Mouse (Mus musculus) E14TG2a.4 (cell line): ENCODE measurements around the gene Wdfy3.
"Not testable (repeated sequence)": the region's sequence is repeated elsewhere in the genome, so short reads cannot be mapped to it uniquely, and the experiment has no call there.

Experiments
- H3K27me3 ChIP-seq: 2 replicates; pipeline ENCODE4 v1.6.1; 2014; ENCODE audit warnings: low read length, control low read depth; ENCODE audit not compliant: insufficient read depth
- H3K36me3 ChIP-seq: 2 replicates; pipeline ENCODE4 v1.6.1; 2014; ENCODE audit warnings: low read length, control low read depth; ENCODE audit not compliant: insufficient read depth
- H3K4me1 ChIP-seq: replicated peaks from 2 replicates; pipeline ENCODE4 v1.6.1; 2014; ENCODE audit warnings: low read depth, low read length, control low read depth
- H3K4me3 ChIP-seq: replicated peaks from 2 replicates; pipeline ENCODE4 v1.5.1; 2014; ENCODE audit warnings: mild to moderate bottlenecking, low read length
- H3K9me3 ChIP-seq: 2 replicates; pipeline ENCODE4 v1.6.1; 2014; ENCODE audit warnings: low read length, control low read depth
- CTCF ChIP-seq: conservative IDR thresholded peaks from 2 replicates; pipeline ENCODE4 v1.5.1; 2014; ENCODE audit warnings: low read length
- NANOG ChIP-seq: IDR thresholded peaks from 2 replicates; pipeline ENCODE4 v1.6.1; 2014; ENCODE audit warnings: borderline replicate concordance, low read length, mixed read lengths
- POU5F1 ChIP-seq: IDR thresholded peaks from 2 replicates; pipeline ENCODE4 v1.6.1; 2014; ENCODE audit warnings: low read length, borderline replicate concordance

The Wdfy3 gene

DNA sequence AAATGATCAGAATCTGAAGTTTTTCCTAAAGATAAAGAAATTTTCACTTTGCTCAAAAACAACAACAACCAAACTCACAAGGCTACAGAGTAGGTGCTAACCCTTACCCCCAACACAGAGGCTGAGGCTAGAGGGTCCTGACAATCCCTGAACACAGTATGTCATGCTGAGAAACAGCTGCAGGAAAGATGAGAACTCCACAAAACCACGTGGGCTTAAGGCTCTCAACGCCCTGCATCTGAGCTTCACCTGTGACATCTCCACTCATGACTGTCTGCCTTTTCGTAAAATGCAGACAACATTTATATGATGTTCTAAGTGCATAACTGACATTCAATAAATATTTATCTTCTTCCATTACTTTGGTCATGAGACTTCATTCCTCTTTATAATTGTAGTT, 83.0 kb downstream of the Wdfy3 start:
- no peak for TF ChIP-seq CTCF
- TF ChIP-seq POU5F1, result no peak
- no peak for TF ChIP-seq NANOG
- Histone ChIP-seq H3K36me3 (no peaks in the 10 kb centered on the region), H3K4me3 (no peak overlapping the region), H3K4me1 (peaks cover 3% of the 10 kb centered on the region), H3K9me3 (no peaks in the 10 kb centered on the region), H3K27me3 (no peaks in the 10 kb centered on the region)

DNA sequence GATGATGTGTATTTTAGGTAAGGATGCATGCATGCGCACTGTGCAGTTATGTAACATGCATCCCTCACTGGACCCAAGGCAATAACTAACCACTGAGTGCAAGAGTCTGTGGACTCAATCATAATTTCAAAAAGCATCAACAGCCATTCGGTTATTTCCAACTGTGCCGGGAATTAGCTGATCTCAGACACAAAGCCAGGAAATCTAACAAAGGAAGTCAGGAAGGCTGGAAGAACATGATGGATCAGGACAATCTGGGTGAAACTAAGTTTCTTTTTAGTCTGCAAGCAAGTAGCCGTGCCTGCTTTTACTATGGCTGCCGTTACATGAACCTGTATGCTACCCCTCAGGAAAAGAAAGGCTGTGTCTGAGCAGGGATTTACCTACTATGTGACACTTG, 87.5 kb downstream of the Wdfy3 start:
- Histone ChIP-seq H3K4me3 (no peak overlapping the region), H3K4me1 (peaks cover 12% of the 10 kb centered on the region; the same call in 1 of the 2 replicates), H3K36me3 (peaks cover 7% of the 10 kb centered on the region; the same call in 1 of the 2 replicates), H3K9me3 (no peaks in the 10 kb centered on the region), H3K27me3 (no peaks in the 10 kb centered on the region)
- no peak for TF ChIP-seq CTCF
- no peak for TF ChIP-seq POU5F1
- no peak for TF ChIP-seq NANOG

GRCm38 (mm10) chr5:101979594-101979993, 90.1 kb downstream of the Wdfy3 start:
- H3K36me3 ChIP-seq, result peaks cover 7% of the 10 kb centered on the region; the same call in 1 of the 2 replicates
- H3K9me3 ChIP-seq, result no peaks in the 10 kb centered on the region
- H3K4me1 ChIP-seq, result peaks cover 18% of the 10 kb centered on the region
- H3K27me3 ChIP-seq, result no peaks in the 10 kb centered on the region
- no peak overlapping the region for H3K4me3 ChIP-seq
- TF ChIP-seq NANOG (no peak), CTCF (no peak), POU5F1 (no peak)

DNA sequence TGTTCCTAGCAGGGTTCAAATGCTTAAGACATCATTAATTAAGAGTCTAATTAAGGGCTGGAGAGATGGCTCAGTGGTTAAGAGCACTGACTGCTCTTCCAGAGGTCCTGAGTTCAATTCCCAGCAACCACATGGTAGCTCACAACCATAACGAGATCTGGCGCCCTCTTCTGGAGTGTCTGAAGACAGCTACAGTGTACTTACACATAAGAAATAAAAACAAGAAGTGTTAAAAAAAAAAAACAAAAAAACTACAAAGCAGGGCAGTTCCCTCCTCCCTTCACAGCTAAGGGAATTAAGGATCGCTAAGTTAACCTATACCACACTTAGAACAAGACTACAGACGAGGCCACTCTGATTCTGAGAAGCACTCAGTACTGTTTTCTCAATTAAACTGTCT, 97.1 kb downstream of the Wdfy3 start:
- not testable (repeated sequence) for H3K4me3 ChIP-seq, H3K36me3 ChIP-seq, H3K4me1 ChIP-seq, H3K9me3 ChIP-seq, H3K27me3 ChIP-seq
- TF ChIP-seq CTCF, result peak; percentile 31

- TF ChIP-seq CTCF, result no peak
- no peak for TF ChIP-seq NANOG
- no peak for TF ChIP-seq POU5F1
- H3K4me1 ChIP-seq, result no peaks in the 10 kb centered on the region
- peaks cover 3% of the 10 kb centered on the region; the same call in 1 of the 2 replicates for H3K9me3 ChIP-seq
- H3K36me3 ChIP-seq, result no peaks in the 10 kb centered on the region
- H3K4me3 ChIP-seq, result no peak overlapping the region
- no peaks in the 10 kb centered on the region for H3K27me3 ChIP-seq
Observed at GRCm38 (mm10) chr5:101968153-101968851, 101.4 kb downstream of the Wdfy3 start.

DNA sequence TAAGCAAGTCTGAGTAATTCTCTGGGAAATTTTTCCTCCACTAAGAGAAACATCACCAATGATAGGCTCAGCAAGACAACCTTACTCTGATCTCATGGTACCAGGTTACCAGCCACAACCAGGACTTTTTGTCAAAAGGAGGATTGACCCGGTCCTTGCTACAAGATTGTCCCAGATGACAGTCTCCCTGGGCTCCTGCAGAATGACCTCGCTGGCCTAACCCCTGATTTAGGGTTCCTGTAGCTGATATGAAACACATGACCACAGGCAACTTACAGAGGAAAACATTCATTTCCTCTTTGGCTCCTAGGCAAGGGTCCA, 101.9 kb downstream of the Wdfy3 start:
- Histone ChIP-seq H3K27me3 (no peaks in the 10 kb centered on the region), H3K36me3 (no peaks in the 10 kb centered on the region), H3K4me1 (no peaks in the 10 kb centered on the region), H3K4me3 (no peak overlapping the region), H3K9me3 (peaks cover 3% of the 10 kb centered on the region; the same call in 1 of the 2 replicates)
- no peak for TF ChIP-seq NANOG
- TF ChIP-seq CTCF, result no peak
- no peak for TF ChIP-seq POU5F1

DNA sequence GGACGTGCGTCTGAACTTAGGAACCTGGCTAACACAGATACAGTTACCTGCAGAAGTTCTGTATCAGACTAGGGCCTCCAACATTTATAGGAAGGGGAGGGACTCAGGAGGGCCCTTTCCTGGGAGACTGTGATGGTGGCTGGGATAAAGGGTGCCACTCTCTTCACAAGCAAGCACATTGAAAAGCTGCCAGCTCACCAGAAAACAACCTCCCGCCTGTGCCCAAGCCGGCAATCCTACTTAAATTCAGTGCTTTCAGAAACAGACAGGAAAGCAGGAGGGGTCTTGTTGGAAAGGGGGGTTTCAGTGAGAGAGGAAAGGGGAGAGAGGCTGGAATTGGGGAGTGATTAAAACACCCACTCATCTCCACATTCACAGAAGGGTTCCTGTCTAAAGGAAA, 106.9 kb downstream of the Wdfy3 start:
- no peak for TF ChIP-seq NANOG
- no peak for TF ChIP-seq POU5F1
- TF ChIP-seq CTCF, result no peak
- peaks cover 27% of the 10 kb centered on the region for H3K36me3 ChIP-seq
- no peak overlapping the region for H3K4me3 ChIP-seq
- H3K27me3 ChIP-seq, result no peaks in the 10 kb centered on the region
- H3K9me3 ChIP-seq, result no peaks in the 10 kb centered on the region
- no peaks in the 10 kb centered on the region for H3K4me1 ChIP-seq

- Histone ChIP-seq H3K9me3 (no peaks in the 10 kb centered on the region), H3K36me3 (peaks cover 47% of the 10 kb centered on the region), H3K27me3 (no peaks in the 10 kb centered on the region), H3K4me1 (no peaks in the 10 kb centered on the region), H3K4me3 (no peak overlapping the region)
- TF ChIP-seq NANOG (no peak), CTCF (no peak), POU5F1 (no peak)
Observed at GRCm38 (mm10) chr5:101959369-101959768, 110.4 kb downstream of the Wdfy3 start.

DNA sequence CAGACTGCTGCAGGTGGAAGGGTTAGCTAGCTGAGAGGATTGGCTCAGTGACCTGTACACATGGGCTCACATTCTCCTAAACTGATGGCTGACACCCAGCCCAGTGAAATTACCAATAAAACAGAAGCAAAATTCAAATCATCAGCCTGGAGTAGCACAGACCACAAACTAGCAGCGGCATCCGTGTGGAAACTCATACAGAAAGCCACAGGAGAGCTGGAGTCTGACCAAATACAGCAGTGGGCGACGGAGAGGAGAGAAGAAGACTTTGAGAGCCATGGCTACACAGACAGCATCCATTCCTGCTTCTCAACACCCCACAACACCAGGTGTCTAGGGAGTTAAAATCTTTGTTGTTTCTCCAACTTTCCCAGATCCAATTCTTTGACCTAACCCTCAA, 110.8 kb downstream of the Wdfy3 start:
- TF ChIP-seq POU5F1 (no peak), CTCF (no peak), NANOG (no peak)
- H3K27me3 ChIP-seq, result no peaks in the 10 kb centered on the region
- no peaks in the 10 kb centered on the region for H3K9me3 ChIP-seq

More for the DNA sequence above, 110.8 kb downstream of the Wdfy3 start:
- no peaks in the 10 kb centered on the region for H3K4me1 ChIP-seq
- no peak overlapping the region for H3K4me3 ChIP-seq
- H3K36me3 ChIP-seq, result peaks cover 50% of the 10 kb centered on the region
